Mouse (Mus musculus): ENCODE measurements around the gene Camkv. TPM values are rescaled to one million over a fixed set of nuclear protein-coding genes. Genes with fewer than 3 reads are reported as not detected.

The Camkv gene
- polyA plus RNA-seq, 1 experiment from 2014 or later = 9.9 TPM

- no peak overlapping the region for H3K4me3 ChIP-seq
- H3K27ac ChIP-seq = peak overlapping the region; percentile 51; the same call in 1 of the 2 replicates
- H3K27me3 ChIP-seq (ENCODE audit: low read depth, poor library complexity, severe bottlenecking) = no peaks in the 10 kb centered on the region
- peaks cover 49% of the 10 kb centered on the region for H3K36me3 ChIP-seq
- 83% methylated on average over 10 of the region's 10 CpGs for WGBS
- DNase-seq (ENCODE audit: low spot score) = no peak
- H3K4me1 ChIP-seq = peaks cover 42% of the 10 kb centered on the region
- H3K9me3 ChIP-seq (replicated peaks) = no peaks in the 10 kb centered on the region
Measured at GRCm38 (mm10) chr9:107974491-107975171, 39.2 kb downstream of the Camkv start.

- DNase-seq (ENCODE audit: low spot score) = no peak
- Histone ChIP-seq H3K9me3 (replicated peaks) (no peaks in the 10 kb centered on the region), H3K4me1 (peaks cover 52% of the 10 kb centered on the region), H3K4me3 (peak within 1 kb of the TSS; percentile 30), H3K36me3 (peaks cover 46% of the 10 kb centered on the region), H3K27ac (peak within 1 kb of the TSS; percentile 81), H3K27me3 (ENCODE audit: low read depth, poor library complexity, severe bottlenecking) (no peaks in the 10 kb centered on the region)
- WGBS = 76% methylated on average over 12 of the region's 12 CpGs
Measured at GRCm38 (mm10) chr9:107975399-107976386, 40.2 kb downstream of the Camkv start, which contains the start of gene Uba7. Uba7 (plus strand) TSS chr9:107975505.

GRCm38 (mm10) chr9:107978815-107979214, 43.3 kb downstream of the Camkv start:
- peak overlapping the region; percentile 98 for H3K27ac ChIP-seq
- H3K36me3 ChIP-seq = peaks cover 27% of the 10 kb centered on the region
- H3K9me3 ChIP-seq (replicated peaks) = no peaks in the 10 kb centered on the region
- peaks cover 77% of the 10 kb centered on the region for H3K4me1 ChIP-seq
- WGBS = 94% methylated on average over 12 of the region's 12 CpGs
- DNase-seq (ENCODE audit: low spot score) = no peak
- no peaks in the 10 kb centered on the region for H3K27me3 ChIP-seq (ENCODE audit: low read depth, poor library complexity, severe bottlenecking)
- H3K4me3 ChIP-seq = no peak overlapping the region

- Histone ChIP-seq H3K27ac (peak overlapping the region; percentile 98), H3K27me3 (ENCODE audit: low read depth, poor library complexity, severe bottlenecking) (no peaks in the 10 kb centered on the region), H3K4me1 (peaks cover 82% of the 10 kb centered on the region), H3K36me3 (peaks cover 40% of the 10 kb centered on the region), H3K9me3 (replicated peaks) (no peaks in the 10 kb centered on the region), H3K4me3 (peak overlapping the region; percentile 83)
- WGBS = 9% methylated on average over 7 of the region's 7 CpGs
- peak; percentile 89 for DNase-seq (ENCODE audit: low spot score)
Measured at GRCm38 (mm10) chr9:107981684-107982605, 46.5 kb downstream of the Camkv start.

- H3K27me3 ChIP-seq (ENCODE audit: low read depth, poor library complexity, severe bottlenecking) = no peaks in the 10 kb centered on the region
- peak; percentile 93 for DNase-seq (ENCODE audit: low spot score)
- H3K36me3 ChIP-seq = peaks cover 40% of the 10 kb centered on the region
- no peaks in the 10 kb centered on the region for H3K9me3 ChIP-seq (replicated peaks)
- peak within 1 kb of the TSS; percentile 83 for H3K4me3 ChIP-seq
- WGBS = 16% methylated on average over 14 of the region's 14 CpGs
- peaks cover 83% of the 10 kb centered on the region for H3K4me1 ChIP-seq
- peak within 1 kb of the TSS; percentile 98 for H3K27ac ChIP-seq
Measured at GRCm38 (mm10) chr9:107982681-107983346, 47.3 kb downstream of the Camkv start, which contains the start of gene Gm20661. Gm20661 (plus strand) TSS chr9:107983058.

- Histone ChIP-seq H3K4me1 (peaks cover 86% of the 10 kb centered on the region), H3K27ac (peak overlapping the region; percentile 98), H3K27me3 (ENCODE audit: low read depth, poor library complexity, severe bottlenecking) (no peaks in the 10 kb centered on the region), H3K9me3 (replicated peaks) (no peaks in the 10 kb centered on the region), H3K4me3 (peak overlapping the region; percentile 83), H3K36me3 (peaks cover 40% of the 10 kb centered on the region)
- peak; percentile 88 for DNase-seq (ENCODE audit: low spot score)
- 1% methylated on average over 4 of the region's 4 CpGs for WGBS
Measured at GRCm38 (mm10) chr9:107983421-107983890, 48.0 kb downstream of the Camkv start.

- H3K4me3 ChIP-seq = peak overlapping the region; percentile 83
- peaks cover 34% of the 10 kb centered on the region for H3K36me3 ChIP-seq
- H3K27me3 ChIP-seq (ENCODE audit: low read depth, poor library complexity, severe bottlenecking) = no peaks in the 10 kb centered on the region
- H3K4me1 ChIP-seq = peaks cover 80% of the 10 kb centered on the region
- WGBS = 37% methylated on average over 19 of the region's 19 CpGs
- DNase-seq (ENCODE audit: low spot score) = peak; percentile 53
- H3K9me3 ChIP-seq (replicated peaks) = no peaks in the 10 kb centered on the region
- peak overlapping the region; percentile 98 for H3K27ac ChIP-seq
Measured at GRCm38 (mm10) chr9:107984052-107984753, 48.7 kb downstream of the Camkv start.

- Histone ChIP-seq H3K4me3 (peak overlapping the region; percentile 83), H3K27ac (peak overlapping the region; percentile 98), H3K4me1 (peaks cover 75% of the 10 kb centered on the region), H3K27me3 (ENCODE audit: low read depth, poor library complexity, severe bottlenecking) (no peaks in the 10 kb centered on the region), H3K36me3 (peaks cover 31% of the 10 kb centered on the region), H3K9me3 (replicated peaks) (no peaks in the 10 kb centered on the region)
- whole genome bisulfite sequencing = 43% methylated on average over 9 of the region's 9 CpGs
- no peak for DNase-seq (ENCODE audit: low spot score)
Measured at GRCm38 (mm10) chr9:107984754-107985055, 49.2 kb downstream of the Camkv start.

GRCm38 (mm10) chr9:107985131-107986119, 50.0 kb downstream of the Camkv start, which contains the start of gene Inka1:
Inka1 (minus strand) TSS chr9:107985879.
- H3K4me1 ChIP-seq = peaks cover 68% of the 10 kb centered on the region
- under 1% methylated on average over 58 of the region's 58 CpGs for WGBS
- DNase-seq (ENCODE audit: low spot score) = peak; percentile 96
- no peaks in the 10 kb centered on the region for H3K9me3 ChIP-seq (replicated peaks)
- H3K36me3 ChIP-seq = peaks cover 24% of the 10 kb centered on the region
- no peaks in the 10 kb centered on the region for H3K27me3 ChIP-seq (ENCODE audit: low read depth, poor library complexity, severe bottlenecking)
- H3K27ac ChIP-seq = peak within 1 kb of the TSS; percentile 98
- H3K4me3 ChIP-seq = peak within 1 kb of the TSS; percentile 83

- H3K9me3 ChIP-seq (replicated peaks) = no peaks in the 10 kb centered on the region
- H3K4me3 ChIP-seq = peak overlapping the region; percentile 83
- peak overlapping the region; percentile 98 for H3K27ac ChIP-seq
- H3K36me3 ChIP-seq = peaks cover 24% of the 10 kb centered on the region
- peaks cover 59% of the 10 kb centered on the region for H3K4me1 ChIP-seq
- DNase-seq (ENCODE audit: low spot score) = peak; percentile 89
- WGBS = 5% methylated on average over 18 of the region's 18 CpGs
- H3K27me3 ChIP-seq (ENCODE audit: low read depth, poor library complexity, severe bottlenecking) = no peaks in the 10 kb centered on the region
Measured at GRCm38 (mm10) chr9:107986376-107986775, 50.9 kb downstream of the Camkv start.

All from limb, embryonic 10.5 days (tissue).